Mouse (Mus musculus): ENCODE data around the gene Hykk.
"Not testable (repeated sequence)": the region's sequence is repeated elsewhere in the genome, so short reads cannot be mapped to it uniquely, and the experiment has no call there.

DNA sequence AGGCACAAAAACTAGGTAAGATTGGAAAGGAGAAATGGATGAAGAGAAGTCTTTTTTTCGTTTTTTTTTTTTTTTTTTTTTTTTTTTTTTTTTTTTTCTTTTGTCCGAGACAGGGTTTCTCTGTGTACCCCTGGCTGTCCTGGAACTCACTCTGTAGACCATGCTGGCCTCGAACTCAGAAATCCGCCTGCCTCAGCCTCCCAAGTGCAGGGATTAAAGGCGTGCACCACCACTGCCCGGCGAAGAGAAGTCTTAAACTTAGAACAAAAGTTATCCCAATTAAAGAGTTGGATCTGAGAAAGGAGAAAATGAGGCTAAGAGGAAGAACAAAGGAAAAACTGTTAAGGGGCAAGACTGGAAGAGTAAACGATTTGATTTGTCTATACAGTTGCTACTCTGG is 33.1 kb downstream of the Hykk start:
- not testable (repeated sequence) for TF ChIP-seq CTCF (conservative IDR thresholded peaks at IDR 0.05; ENCODE audit: low read length); NANOG (IDR thresholded peaks at IDR 0.05; ENCODE audit: borderline replicate concordance, low read length)

Measured in E14TG2a.4 (cell line).